Mouse (Mus musculus) heart, postnatal 25 days (tissue): ENCODE measurements around the gene Usp10. TPM values are rescaled to one million over a fixed set of nuclear protein-coding genes. Genes with fewer than 3 reads are reported as not detected.

Source experiments
- DNase-seq: peaks from one replicate; pipeline ENCODE4 v3.0.0; 2022; ENCODE audit warnings: low spot score
- intact Hi-C: fragments of 180-260 bp; cut with DNase I; formaldehyde crosslinking; loops from one replicate; pipeline ENCODE4 v1.15.1; 2025
- total RNA-seq, 2 experiments: library from RNA; stranded (reverse); gene quantifications; 2 replicates each; pipeline ENCODE4 v1.2.3; 2021

The Usp10 gene
- 10 to 100 TPM; 44.4 to 44.8 TPM for total RNA-seq

GRCm38 (mm10) chr8:119909944-119910546, at the start of gene Usp10:
Gene Usp10, plus strand, starts transcription at chr8:119910360.
- no peak for DNase-seq
- intact Hi-C loops: loop anchor here (5.0 kb wide), 1 partner anchor 48 kb away; the partner anchor contains the start of gene Klhl36

DNA sequence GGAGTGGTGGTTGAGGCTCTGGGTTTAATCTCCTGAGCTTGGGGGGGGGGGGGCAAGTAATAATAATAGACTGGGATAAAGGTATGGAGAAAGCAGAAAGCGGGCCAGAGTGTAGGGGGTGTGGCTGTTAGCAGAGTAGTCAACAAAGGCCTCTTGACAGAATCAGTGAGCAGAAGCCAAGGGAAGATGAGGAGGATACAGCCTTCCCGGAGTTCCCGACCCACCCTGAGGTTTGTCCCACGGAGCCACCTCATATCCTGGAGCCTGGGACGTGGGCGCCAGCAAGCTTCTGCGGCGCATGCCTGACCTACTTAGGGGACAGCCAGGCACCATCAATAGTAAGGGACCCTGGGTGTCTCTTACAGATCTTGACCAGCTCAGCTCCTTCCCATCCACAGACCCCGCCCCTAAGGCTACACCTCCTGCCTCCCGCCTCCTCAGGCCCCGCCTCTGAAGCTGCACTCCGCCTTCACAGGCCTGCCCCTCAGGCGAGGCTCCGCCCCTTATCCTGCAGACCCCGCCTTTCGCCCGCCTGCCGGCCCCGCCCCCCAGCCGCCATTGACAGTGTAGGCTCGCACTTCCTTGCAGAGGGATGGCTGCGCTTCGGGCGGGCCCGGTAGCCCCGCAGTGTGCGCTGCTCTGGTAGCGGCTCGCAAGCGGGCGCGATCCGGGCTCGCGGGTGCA, 48.3 kb upstream of the Usp10 start, which contains the start of gene Klhl36:
Gene Klhl36, plus strand, starts transcription at position 561 of the 684 bp plus-strand sequence.
- peak; percentile 93 for DNase-seq
- intact Hi-C loops: loop anchor here (5.0 kb wide), 1 partner anchor 50 kb away; the partner anchor contains the start of genes Gm20388 and Usp10

DNA sequence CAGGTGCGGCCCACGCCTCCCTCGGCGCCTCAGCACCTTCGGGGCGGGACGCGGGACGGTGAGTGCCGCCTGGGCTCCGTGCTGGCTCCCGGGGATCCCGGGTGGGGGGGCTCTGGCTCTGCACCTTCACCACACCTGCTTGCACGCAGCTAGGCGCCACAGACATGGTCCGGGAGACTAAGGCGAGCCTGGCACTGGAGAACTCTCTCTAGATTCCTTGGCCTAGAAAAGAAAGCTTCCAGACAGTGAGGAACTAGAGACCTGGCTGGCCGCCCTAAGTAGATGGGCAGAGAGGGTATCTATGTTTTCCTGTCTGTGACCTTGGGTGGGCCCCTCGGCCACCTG, 47.8 kb upstream of the Usp10 start:
- DNase-seq: no peak
- intact Hi-C loops: loop anchor here (5.0 kb wide), 1 partner anchor 50 kb away; the partner anchor contains the start of genes Gm20388 and Usp10

DNA sequence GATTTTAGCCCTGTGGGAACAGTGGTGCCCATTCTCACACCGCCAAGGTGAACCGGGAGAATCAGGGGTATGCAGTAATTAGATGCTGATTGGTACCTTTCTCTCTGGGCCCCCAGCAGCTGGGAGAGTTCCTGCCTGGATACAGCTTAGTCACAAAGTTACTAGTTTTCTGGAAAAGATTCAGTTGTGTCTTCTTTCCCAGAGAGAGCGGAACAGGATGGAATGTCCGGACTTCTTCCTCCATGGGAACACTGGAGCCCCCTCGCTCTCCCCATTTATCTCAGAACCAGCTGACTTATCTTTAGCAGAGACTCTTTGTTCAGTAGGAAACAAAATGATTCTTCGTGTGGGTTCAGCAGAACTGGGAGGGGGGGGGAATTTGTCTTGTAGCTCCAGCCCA, 47.4 kb upstream of the Usp10 start:
- intact Hi-C loops: loop anchor here (5.0 kb wide), 1 partner anchor 50 kb away; the partner anchor contains the start of genes Gm20388 and Usp10
- no peak for DNase-seq

GRCm38 (mm10) chr8:119869616-119870015, 40.5 kb upstream of the Usp10 start:
- intact Hi-C loops: no loop called here
- DNase-seq: no peak

GRCm38 (mm10) chr8:119873181-119873580, 37.0 kb upstream of the Usp10 start:
- no peak for DNase-seq
- intact Hi-C loops: no loop called here

DNA sequence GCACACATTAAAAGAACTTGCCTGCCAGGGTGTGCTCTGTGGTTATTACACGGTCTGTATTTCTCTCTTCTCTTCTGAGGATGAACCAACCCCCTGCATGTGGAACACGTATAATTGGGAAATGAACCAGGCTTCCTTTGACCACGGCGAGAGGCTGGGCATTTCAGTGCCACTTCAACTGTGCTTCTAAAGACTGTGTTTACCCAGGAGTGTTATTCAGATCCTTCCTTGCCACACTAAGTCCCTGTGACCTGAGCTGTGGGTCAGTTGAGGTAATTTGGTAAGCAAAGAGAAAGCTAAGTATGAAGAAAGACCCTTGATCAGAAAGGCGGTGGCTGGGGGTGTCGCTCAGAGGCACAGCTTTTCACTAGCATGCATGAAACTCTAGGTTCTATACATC, 28.9 kb upstream of the Usp10 start:
- DNase-seq: no peak
- intact Hi-C loops: no loop called here

DNA sequence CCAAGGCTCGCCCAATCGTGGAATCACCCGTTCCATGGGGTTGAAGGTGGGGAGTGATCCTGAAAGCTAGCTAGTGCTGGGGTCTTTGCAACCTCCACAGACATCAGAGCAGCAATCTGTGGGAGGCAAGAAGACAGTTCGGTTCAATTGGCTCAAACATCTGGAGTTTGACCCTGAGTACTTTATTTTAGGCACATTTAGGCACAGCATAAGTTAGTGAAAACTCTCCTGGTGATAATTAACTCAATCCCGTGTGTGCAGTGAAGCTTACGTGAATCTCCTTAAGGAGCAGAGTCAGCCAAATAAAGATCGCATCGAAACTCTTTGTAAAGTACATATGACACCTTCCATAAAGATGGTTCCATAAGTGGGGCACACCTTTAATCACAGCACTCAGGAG, 28.2 kb upstream of the Usp10 start:
- intact Hi-C loops: no loop called here
- DNase-seq: no peak

- intact Hi-C loops: no loop called here
- DNase-seq: no peak
Observed at GRCm38 (mm10) chr8:119883281-119883680, 26.9 kb upstream of the Usp10 start.

DNA sequence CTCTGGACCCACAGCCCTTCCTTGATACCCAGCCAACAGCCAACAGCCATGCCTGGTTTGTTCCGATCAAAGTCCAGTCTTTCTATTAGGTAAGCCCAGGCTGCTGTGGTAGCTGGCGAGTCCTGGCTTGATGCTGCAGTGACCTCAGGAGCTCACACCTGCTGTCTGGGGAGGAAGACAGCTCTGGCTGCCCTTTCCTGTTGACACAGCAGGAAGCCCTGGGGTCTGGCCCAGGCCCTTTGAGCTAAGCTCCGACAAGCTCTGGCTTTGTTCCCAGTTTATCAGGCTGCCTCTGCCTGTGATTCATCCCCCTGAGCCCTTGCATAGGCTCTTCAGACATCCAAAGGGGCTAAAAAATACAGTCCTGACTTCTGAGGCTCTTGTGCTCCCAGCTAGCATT, 24.5 kb upstream of the Usp10 start:
- intact Hi-C loops: no loop called here
- DNase-seq: no peak

DNA sequence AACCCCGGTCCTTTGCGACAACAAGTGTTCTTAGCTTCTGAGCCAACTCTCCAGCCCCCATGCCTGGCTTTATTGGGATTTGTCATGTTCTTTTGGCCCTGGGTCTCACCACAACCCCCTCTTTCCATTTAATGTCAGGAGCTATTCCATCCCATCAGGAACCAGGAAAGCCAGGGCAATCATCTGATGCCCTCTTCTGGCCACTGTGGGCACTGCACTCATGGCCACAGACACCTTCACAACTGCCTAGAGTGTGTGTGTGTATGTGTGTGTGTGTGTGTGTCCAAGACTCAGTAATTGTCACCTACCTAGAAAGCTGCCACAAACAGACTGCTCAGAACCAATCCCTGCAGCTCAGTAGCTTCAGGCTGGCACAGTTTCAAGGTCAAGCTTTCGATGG, 23.0 kb upstream of the Usp10 start:
- intact Hi-C loops: no loop called here

DNA sequence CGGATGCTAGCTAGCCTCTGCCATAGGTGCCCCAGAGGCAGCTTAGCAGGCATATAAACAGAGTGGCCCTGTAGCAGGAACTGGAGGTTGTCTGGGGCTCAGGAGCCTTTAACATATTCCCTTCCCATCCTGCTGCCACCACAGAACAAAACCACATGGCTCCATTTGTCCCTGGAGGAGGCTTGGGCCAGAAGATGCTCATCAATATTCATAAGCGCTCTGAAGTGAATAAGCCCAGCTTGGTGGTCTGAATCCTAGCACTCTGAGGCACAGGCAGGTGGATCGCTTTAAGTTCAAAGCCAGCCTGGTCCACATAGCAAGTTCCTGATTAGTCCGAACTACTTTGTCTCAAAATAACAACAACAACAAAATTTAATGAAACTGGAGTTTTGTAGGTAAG, 22.1 kb upstream of the Usp10 start:
- intact Hi-C loops: no loop called here
- DNase-seq: no peak

More for the DNA sequence above, 23.0 kb upstream of the Usp10 start:
- DNase-seq: no peak

DNA sequence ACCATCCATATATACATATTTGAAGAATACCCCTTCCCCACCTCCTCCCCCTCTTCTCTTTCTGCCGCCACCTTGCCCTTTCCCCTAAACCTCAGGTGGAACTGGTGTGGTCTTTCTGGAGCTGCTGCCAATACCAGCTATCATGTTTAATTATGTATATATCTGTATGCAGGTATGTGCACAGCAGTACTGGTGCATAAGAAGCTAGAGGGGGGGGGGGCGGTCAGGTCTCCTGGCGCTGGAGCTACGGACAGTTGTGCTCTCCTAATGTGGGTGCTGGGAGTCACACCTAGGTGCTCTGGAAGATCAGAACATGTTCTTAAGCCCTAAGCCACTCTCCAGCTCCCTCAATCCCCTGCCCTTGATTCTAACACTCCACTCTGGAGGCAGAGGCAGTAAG, 13.1 kb upstream of the Usp10 start:
- DNase-seq: no peak
- intact Hi-C loops: no loop called here

DNA sequence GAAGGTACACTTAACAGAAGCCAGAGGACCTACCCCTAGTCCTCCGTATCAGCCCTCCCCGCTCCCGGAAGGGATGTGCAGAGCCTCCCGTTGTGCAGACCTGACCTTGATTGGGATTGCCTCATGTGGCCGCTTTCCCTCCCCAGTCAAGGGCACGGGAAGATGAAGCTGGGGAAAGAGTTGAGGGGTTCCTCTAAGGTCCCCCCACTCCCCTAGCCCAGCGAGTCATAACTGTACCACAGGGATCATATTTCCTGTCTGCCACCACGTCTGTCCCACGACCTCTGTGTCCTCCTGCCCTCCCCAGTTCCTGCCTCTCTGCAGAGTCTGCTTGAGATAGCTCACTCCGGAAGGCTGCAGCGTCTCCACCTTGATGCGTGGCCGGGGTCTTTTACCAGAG, 12.2 kb upstream of the Usp10 start:
- no peak for DNase-seq
- intact Hi-C loops: no loop called here

GRCm38 (mm10) chr8:119901349-119901748, 8.8 kb upstream of the Usp10 start:
- intact Hi-C loops: no loop called here
- DNase-seq: no peak

GRCm38 (mm10) chr8:119901952-119902351, 8.2 kb upstream of the Usp10 start:
- no peak for DNase-seq
- intact Hi-C loops: no loop called here

GRCm38 (mm10) chr8:119904323-119904911, 5.7 kb upstream of the Usp10 start:
- no peak for DNase-seq

DNA sequence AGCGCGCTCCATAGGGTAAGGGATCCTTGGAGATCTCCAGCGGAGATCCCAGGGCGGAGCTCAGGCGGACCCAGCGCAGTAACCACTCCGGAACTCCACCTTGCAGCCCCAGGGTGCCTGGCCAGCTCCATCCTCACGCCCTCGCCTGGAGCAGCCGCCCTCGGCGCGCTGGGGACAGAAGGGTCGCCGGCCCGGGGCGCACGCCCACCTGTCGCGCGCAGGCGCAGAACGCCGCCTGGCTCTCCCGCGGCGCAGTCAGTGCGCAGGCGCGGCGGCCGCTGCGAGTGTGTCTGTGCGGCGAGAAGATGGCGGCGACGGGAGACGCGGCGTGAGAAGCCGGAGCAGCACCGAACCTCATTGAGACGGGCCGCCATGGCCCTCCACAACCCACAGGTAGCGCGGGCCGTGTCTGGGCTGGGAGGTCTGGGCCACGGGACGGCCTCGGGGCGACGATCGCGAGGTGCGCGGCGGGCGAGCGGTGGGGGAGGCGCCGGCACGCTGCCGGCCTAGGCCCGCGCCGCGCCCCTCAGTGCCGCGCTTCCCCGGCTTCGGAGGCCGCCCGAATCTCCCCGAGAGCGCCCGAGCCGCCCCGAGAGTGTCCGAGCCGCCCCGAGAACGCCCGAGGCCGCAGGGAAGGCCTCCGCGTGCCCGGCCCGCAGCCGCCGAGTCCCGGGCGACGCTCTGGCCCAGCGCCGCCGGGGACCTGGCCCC, 542 bp downstream of the Usp10 start, which contains the start of gene Gm20388:
Gene Gm20388, plus strand, starts transcription at position 295 of the 711 bp plus-strand sequence.
- intact Hi-C loops: loop anchor here (5.0 kb wide), 1 partner anchor 48 kb away; the partner anchor contains the start of gene Klhl36
- DNase-seq: peak; percentile 83

More at GRCm38 (mm10) chr8:119904323-119904911, 5.7 kb upstream of the Usp10 start:
- intact Hi-C loops: no loop called here

- intact Hi-C loops: loop anchor here (5.0 kb wide), 1 partner anchor 49 kb away; the partner anchor contains the start of gene Klhl36
- no peak for DNase-seq
Observed at GRCm38 (mm10) chr8:119911258-119911962, 1.2 kb downstream of the Usp10 start.
